Mouse (Mus musculus) ES-Bruce4 (cell line): ENCODE measurements at regions not wholly inside any gene's neighbourhood (a gene's known extent, or its start where the extent isn't known, plus 50 kb on each side); places are given as distances from the start of the nearest gene placed in this dataset.

ENCODE experiments used
- H3K27ac ChIP-seq: 2 replicates; pipeline ENCODE4 v1.5.1; 2012; ENCODE audit warnings: low read length, inconsistent platforms; ENCODE audit not compliant: insufficient read depth
- H3K27me3 ChIP-seq: 2 replicates; pipeline ENCODE4 v1.6.1; 2012; ENCODE audit warnings: mild to moderate bottlenecking, low read length, inconsistent platforms; ENCODE audit not compliant: control insufficient read depth, poor library complexity, insufficient read depth, severe bottlenecking
- H3K36me3 ChIP-seq: 2 replicates; pipeline ENCODE4 v1.6.1; 2012; ENCODE audit warnings: inconsistent platforms, mild to moderate bottlenecking, low read length, moderate library complexity; ENCODE audit not compliant: control insufficient read depth, poor library complexity, insufficient read depth, severe bottlenecking
- H3K4me1 ChIP-seq: one replicate; pipeline ENCODE4 v1.8.1; 2011; ENCODE audit warnings: low read length; ENCODE audit not compliant: control insufficient read depth, insufficient read depth
- H3K4me3 ChIP-seq: 2 replicates; pipeline ENCODE4 v1.5.1; 2011; ENCODE audit warnings: low read depth, mild to moderate bottlenecking, low read length
- H3K9ac ChIP-seq: 2 replicates; pipeline ENCODE4 v1.6.1; 2012; ENCODE audit warnings: low read depth, mild to moderate bottlenecking, inconsistent platforms; ENCODE audit not compliant: poor library complexity, severe bottlenecking
- H3K9me3 ChIP-seq: replicated peaks from 2 replicates; pipeline ENCODE4 v1.6.1; 2012; ENCODE audit warnings: mild to moderate bottlenecking, low read length, inconsistent platforms; ENCODE audit not compliant: control insufficient read depth, poor library complexity, insufficient read depth, severe bottlenecking
- CTCF ChIP-seq: IDR thresholded peaks from one replicate; pipeline ENCODE4 v1.8.1; 2011; ENCODE audit warnings: low read depth, low read length
- EP300 ChIP-seq: IDR thresholded peaks from 2 replicates; pipeline ENCODE4 v1.6.1; 2011; ENCODE audit warnings: low read depth, low read length; ENCODE audit not compliant: insufficient read depth
- POLR2A ChIP-seq: IDR thresholded peaks from one replicate; pipeline ENCODE4 v1.8.1; 2011; ENCODE audit warnings: low read length; ENCODE audit not compliant: insufficient read depth

DNA sequence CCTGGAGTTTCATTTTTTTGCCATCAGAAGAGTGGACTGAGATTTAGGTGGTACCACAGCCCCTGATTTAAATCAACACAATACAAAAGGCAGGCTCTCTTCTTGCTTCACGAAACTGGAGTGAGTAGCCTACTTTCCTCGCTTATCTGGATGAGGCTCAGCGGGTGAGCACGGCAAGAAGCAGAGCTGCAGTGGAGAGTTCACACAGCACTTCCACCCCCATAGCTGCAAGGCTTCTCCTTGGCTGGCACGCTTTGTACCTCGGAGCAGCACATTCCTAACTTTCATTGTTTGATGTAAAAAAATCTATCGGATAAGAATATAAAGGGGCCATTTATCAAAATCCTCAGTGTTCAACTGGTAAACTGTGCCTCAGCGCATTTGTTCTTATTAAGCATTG lies 72.8 kb upstream of the Agbl1 start:
- Histone ChIP-seq H3K27ac (no peak overlapping the region), H3K27me3 (no peaks in the 10 kb centered on the region), H3K9me3 (no peaks in the 10 kb centered on the region), H3K4me3 (no peak overlapping the region), H3K36me3 (no peaks in the 10 kb centered on the region), H3K9ac (no peak overlapping the region), H3K4me1 (no peaks in the 10 kb centered on the region)
- TF ChIP-seq EP300 (no peak), POLR2A (no peak), CTCF (no peak)

DNA sequence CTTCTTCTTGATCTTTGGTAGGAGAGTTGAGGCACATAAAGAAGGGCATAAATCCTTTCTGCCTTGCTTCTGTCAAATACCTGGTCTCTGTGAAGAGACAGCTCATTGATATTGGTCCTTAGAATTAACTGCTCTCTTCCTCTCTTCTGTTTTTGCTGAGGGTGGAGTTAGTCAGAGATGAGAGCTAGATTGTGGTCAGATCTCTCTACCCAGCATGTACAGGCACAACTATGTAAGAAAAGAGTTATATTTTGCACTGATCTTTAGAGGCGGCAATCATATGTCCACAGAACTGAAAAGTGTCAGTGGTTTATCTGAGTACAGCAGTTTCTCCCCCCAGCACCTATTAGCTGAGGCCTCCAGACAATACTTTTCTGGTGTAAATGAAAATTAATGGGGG lies 65.5 kb upstream of the Agbl1 start:
- no peak for TF ChIP-seq EP300
- no peak for TF ChIP-seq CTCF
- TF ChIP-seq POLR2A = no peak
- Histone ChIP-seq H3K36me3 (no peaks in the 10 kb centered on the region), H3K9me3 (no peaks in the 10 kb centered on the region), H3K4me3 (no peak overlapping the region), H3K9ac (no peak overlapping the region), H3K4me1 (no peaks in the 10 kb centered on the region), H3K27me3 (no peaks in the 10 kb centered on the region), H3K27ac (no peak overlapping the region)

DNA sequence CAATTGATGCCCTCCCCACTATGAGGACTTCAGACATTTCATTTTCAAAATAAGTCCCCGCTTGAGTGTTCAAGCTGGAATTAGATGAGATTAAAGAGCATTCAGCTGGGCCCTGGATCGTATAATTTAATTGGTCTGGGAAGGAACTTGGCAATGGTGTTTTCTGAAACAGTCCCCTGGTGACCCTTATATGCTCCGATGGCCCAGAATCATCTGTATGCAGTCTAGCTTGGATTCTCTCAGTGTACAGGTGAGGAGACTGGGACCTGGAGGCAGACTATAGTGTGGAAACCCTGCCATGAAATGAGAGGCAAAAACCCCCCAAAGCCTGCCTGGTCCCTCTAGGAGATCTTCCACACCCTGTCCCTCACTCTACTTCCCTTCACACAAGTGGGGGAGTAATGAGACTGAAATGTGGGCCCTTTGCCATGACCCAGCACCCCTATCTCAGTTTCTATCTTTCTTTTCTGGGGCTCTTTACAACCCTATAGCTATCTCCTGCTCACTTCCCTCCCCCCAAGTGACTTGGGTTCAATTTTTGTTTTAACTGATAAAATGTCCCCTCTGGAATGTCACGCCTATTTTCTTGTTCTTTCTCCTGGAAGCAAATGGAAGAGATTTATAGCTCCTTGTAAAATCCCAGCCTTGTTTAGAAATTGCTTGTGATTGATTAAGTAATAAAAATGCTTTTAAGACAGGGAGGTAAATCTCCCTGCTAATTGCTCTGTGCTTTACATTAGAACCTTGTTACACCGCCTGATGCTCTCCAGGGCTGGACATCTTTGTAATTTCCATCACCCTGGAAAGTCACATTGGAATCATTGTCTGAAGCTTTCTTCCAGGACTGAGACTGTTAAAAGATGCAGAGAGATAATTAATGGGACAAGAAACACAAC lies 64.7 kb upstream of the Agbl1 start:
- no peaks in the 10 kb centered on the region for H3K4me1 ChIP-seq
- TF ChIP-seq CTCF (no peak), POLR2A (no peak), EP300 (no peak)
- H3K27me3 ChIP-seq = no peaks in the 10 kb centered on the region
- H3K9me3 ChIP-seq = no peaks in the 10 kb centered on the region
- no peak overlapping the region for H3K4me3 ChIP-seq
- no peak overlapping the region for H3K27ac ChIP-seq
- H3K36me3 ChIP-seq = no peaks in the 10 kb centered on the region
- no peak overlapping the region for H3K9ac ChIP-seq

DNA sequence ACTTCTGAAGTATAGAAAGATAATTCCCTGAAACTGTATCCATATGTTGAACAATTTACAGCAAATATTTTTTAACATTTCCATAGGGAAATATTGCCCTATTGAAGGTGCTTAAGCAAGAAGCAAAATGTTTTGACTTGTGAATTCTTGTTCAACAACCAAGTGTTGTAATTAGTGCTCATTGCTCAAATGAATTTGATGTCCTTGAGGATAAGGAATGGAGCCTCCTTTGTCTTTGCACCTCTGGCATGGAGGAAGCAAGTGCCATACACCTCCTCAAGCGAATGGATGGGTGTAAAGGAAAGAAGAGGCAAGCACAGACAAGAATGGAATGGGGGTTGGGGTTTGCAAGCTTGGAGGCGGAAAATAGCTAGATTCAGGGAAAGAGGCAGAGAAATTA lies 59.2 kb upstream of the Agbl1 start:
- Histone ChIP-seq H3K9ac (no peak overlapping the region), H3K4me3 (no peak overlapping the region), H3K27me3 (peaks cover 1% of the 10 kb centered on the region; the same call in 1 of the 2 replicates), H3K4me1 (no peaks in the 10 kb centered on the region), H3K27ac (no peak overlapping the region), H3K9me3 (no peaks in the 10 kb centered on the region), H3K36me3 (no peaks in the 10 kb centered on the region)
- no peak for TF ChIP-seq POLR2A
- no peak for TF ChIP-seq EP300
- no peak for TF ChIP-seq CTCF

DNA sequence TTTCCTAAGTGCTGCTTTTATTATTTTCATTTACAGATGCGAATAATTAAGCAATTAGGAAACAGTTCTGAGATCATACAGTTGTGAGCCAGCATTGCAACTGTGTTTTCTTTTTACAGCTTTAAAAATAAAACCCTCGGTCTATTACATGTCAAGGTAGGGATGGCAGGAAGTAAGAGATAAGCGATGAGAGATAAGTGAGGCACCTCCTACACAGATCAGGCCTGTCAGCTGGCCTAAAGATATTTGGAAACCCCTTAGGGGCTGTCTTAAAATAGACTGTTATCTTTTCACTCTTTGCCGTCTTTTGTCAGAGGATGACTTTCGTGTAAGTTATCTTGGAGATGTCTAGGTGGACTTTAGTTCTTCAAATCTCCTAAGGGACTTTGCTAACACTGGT lies 53.5 kb upstream of the Agbl1 start:
- TF ChIP-seq POLR2A = no peak
- TF ChIP-seq EP300 = no peak
- TF ChIP-seq CTCF = no peak
- no peak overlapping the region for H3K4me3 ChIP-seq
- no peaks in the 10 kb centered on the region for H3K4me1 ChIP-seq
- H3K9me3 ChIP-seq = no peaks in the 10 kb centered on the region
- peaks cover 1% of the 10 kb centered on the region; the same call in 1 of the 2 replicates for H3K27me3 ChIP-seq
- H3K36me3 ChIP-seq = no peaks in the 10 kb centered on the region
- no peak overlapping the region for H3K9ac ChIP-seq
- H3K27ac ChIP-seq = no peak overlapping the region

DNA sequence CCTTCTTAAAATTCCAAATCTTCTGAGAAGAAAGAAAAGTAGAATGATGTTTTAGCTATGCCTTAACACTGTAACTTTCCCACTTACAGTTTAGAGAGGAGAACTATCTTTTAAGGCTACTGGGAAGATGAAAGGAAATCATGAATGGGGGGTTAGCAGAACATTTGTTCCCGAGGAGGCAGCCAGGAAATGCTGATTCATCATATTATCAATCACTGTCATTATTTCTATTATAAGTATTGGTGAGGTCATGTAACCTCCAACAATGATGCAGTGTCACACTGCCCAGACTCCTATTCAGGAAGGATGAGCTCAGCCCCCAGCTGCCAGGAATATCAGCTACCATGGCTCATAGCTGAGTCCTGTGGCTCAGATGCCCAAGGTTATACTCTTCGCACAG lies 52.3 kb upstream of the Agbl1 start:
- no peaks in the 10 kb centered on the region for H3K9me3 ChIP-seq
- no peak overlapping the region for H3K4me3 ChIP-seq
- H3K4me1 ChIP-seq = no peaks in the 10 kb centered on the region
- H3K36me3 ChIP-seq = no peaks in the 10 kb centered on the region
- TF ChIP-seq EP300 (no peak), POLR2A (no peak), CTCF (no peak)
- no peak overlapping the region for H3K9ac ChIP-seq
- no peaks in the 10 kb centered on the region for H3K27me3 ChIP-seq
- H3K27ac ChIP-seq = no peak overlapping the region
